Mouse (Mus musculus): ENCODE measurements around the gene Gldc.

DNA sequence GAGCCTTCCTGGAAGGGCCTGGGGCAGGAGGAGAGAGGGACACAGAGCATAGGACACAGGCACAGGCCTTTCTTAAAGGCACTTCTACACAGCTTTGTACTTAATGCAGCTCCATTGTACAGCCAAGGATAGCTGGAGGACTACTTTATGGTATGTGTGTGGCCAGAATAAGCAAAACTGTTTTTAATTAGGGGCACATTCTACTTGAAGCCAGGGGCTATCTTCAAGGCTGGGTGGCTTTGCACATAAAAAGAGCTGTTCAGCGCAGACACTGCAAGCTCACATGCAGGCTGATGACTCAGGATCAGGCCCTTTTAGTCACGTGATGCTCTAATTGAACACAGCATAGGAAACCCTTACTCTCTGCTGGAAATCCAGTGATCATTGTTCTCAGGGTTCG lies 79.0 kb downstream of the Gldc start:
- TF ChIP-seq CTCF (IDR thresholded peaks at IDR 0.05; ENCODE audit: control insufficient read depth, insufficient read depth, low read length) = no peak
- no peak for TF ChIP-seq POLR2A (IDR thresholded peaks at IDR 0.05; ENCODE audit: borderline replicate concordance, control insufficient read depth, low read depth, low read length)

Measured in bone marrow, adult 2 months (tissue).